Mouse (Mus musculus) spleen, adult 18-20 months (tissue): ENCODE data around the gene Aldh18a1.
A peak's percentile ranks its signal among the peaks of the same experiment; 100 is the strongest.
"Not testable (repeated sequence)": the region's sequence is repeated elsewhere in the genome, so short reads cannot be mapped to it uniquely, and the experiment has no call there.

Experiments
- DNase-seq, 2 experiments: peaks; one replicate each; pipeline ENCODE4 v3.0.0; 2022; ENCODE audit warnings: mixed read lengths in 2 of 2

The Aldh18a1 gene

DNA sequence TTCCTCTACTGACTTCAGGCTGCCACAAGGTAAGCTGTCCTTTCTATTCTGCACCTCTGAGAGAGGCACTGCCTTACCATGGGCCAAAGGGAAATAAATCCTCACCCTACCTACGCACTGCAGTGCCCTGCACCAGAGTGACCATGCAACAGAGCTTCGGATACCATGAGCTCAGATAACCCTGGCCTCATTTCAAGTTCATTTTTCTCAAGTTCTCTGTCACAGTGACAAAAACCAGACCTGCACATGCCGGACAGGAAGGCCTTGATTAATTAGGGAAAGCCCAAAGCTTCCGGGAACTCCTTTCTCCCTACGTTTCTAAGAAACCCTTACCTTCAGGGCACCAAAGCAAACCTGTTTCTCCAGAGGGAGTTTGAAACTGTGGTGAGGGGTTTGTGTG, 6.6 kb downstream of the Aldh18a1 start:
- no peak for DNase-seq

DNA sequence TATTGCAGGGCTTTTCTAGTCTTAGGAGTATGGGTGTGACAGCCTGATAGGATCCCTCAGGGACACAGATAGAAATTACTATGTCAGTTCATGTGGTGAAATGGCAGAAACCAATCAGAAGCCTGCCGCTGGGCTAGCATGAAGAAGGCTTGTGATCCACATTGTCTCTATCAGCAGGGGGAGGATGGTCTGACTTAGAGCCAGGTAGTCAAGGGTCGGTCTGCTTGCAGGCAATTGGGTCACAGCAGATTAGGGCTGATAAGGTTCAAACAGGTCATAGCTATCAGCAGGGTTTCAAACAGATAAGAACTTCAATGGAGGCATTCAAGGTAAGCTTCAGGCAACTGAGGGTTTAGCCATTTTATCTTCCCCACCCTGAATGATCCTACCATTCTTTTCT, 7.4 kb downstream of the Aldh18a1 start:
- no peak for DNase-seq

- DNase-seq, result no peak
Measured at GRCm38 (mm10) chr19:40575438-40575837, 12.8 kb downstream of the Aldh18a1 start.

DNA sequence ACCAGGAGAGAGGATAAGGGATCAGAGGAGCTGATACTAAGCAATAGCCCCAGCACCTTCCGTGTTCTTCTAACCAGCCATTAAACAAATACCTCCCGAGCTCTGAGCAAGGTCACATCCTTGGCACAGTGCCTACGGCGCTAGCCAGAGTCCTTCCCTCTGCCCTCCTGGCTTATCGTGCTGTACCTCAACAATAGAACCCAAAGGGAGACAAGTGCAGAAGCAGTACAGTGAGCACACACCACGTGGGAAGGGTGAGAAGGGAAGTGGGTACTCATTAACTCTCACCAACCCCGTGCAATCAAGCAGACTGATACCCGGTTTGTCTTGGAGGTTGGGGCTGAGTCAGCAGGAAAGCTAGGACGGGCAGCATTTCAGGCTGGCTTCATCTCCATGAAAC, 17.5 kb downstream of the Aldh18a1 start:
- no peak for DNase-seq

GRCm38 (mm10) chr19:40567616-40568015, 20.6 kb downstream of the Aldh18a1 start:
- no peak for DNase-seq

- no peak for DNase-seq
Measured at GRCm38 (mm10) chr19:40563880-40564645, 24.2 kb downstream of the Aldh18a1 start.

DNA sequence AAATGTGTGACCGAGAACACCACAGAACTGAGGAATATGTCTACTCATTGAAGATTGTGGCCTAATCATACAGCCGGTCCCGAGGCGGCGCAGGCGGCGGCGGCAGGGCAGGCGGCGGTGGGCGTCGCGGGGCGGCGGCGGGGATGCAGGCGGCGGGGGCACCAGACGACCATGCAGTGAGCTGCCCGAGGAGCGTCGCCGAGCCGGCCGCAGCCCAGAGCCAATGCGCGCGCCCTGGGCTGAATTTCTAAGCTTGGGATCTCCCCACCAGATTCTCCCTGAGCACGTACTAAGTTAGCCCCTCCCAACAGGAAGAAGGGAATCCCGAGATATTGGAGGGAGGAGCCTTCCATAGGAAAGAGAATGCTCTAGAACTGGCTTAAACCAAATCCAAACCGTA, 26.7 kb downstream of the Aldh18a1 start:
- DNase-seq, result not testable (repeated sequence)

- DNase-seq, result no peak
Measured at GRCm38 (mm10) chr19:40556029-40556428, 32.2 kb downstream of the Aldh18a1 start.

- DNase-seq, result no peak
Measured at GRCm38 (mm10) chr19:40555136-40555535, 33.1 kb downstream of the Aldh18a1 start.

DNA sequence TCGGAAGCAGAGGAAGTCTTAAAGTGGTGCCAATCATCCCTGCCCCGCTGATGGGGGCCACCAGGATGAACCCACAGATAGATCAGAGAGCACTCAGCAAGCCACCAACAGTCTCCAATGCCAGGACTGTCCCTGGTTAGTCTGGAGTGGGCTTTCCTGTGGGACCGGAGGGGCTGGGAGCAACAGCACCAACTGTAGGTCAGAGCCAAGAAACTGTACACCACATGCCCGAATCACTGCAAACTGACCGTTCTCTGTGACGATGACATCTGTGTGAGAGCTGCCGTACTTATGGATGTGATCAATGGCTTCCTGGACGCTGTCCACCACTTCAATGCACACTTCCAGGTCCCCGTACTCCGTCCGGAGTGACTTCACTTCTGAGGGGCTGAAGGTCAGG, 33.9 kb downstream of the Aldh18a1 start:
- DNase-seq, result no peak

DNA sequence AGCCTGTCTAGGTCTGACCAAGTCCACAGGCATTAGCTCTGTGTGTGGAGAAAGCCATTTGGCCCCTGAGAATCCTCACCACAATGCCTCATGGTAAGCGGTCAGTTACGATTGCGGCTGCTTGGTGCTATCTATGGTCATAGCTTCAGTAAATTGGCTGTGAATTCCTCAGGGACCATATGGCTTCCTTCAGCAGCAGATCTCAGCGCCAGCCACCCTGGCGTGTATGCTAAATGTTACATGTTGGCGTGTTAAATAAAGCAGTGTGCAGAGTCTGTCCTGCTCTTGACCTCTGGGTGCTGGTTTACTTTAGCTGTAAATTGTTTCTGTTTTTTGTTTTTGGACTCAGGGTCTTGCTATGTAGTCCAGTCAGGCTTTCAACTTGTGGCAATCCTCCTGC, 34.4 kb downstream of the Aldh18a1 start:
- DNase-seq, result no peak

- no peak for DNase-seq
Measured at GRCm38 (mm10) chr19:40553014-40553789, 35.1 kb downstream of the Aldh18a1 start.

- no peak for DNase-seq
Measured at GRCm38 (mm10) chr19:40549516-40550135, 38.6 kb downstream of the Aldh18a1 start.

GRCm38 (mm10) chr19:40548796-40549515, 39.3 kb downstream of the Aldh18a1 start:
- DNase-seq, result no peak

DNA sequence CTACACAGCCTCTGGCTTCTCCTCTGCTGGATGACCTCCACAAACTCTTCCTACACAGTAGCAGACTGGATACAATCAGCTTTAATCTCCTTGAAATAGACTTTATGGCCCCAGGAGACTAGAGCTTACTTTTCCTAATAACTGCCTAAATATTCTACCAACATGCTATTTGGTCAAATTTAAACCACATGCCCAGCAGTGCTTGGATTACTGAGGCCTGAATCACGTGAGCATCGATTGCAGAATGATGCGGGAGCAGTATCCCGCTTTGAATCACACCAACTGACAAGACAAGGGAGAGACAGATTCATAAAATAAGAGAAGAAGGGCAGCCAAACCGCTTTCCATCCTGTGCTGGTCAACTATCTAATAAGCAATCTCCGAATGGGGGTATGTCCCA, 39.9 kb downstream of the Aldh18a1 start:
- DNase-seq, result no peak

DNA sequence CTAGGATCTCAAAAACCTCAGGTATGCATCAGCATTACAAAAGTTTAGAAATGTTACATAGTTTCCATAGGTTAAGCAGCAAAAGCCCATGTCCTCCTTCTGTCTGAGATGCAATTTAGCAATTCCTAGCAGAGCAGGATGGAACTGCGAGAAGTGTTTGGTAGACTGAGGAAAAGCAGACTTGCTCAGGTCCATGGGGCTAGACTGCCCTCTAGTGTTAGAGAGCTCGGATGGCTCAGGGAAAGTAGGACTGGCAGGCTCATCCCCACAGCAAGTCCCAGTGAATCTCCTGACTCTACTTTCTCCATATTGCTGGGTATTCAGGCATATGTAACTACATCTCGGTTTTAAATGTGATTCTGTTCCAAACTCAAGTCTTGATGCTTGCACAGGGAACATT, 43.4 kb downstream of the Aldh18a1 start:
- DNase-seq, result peak in 1 of 2 experiments; percentile 28

DNA sequence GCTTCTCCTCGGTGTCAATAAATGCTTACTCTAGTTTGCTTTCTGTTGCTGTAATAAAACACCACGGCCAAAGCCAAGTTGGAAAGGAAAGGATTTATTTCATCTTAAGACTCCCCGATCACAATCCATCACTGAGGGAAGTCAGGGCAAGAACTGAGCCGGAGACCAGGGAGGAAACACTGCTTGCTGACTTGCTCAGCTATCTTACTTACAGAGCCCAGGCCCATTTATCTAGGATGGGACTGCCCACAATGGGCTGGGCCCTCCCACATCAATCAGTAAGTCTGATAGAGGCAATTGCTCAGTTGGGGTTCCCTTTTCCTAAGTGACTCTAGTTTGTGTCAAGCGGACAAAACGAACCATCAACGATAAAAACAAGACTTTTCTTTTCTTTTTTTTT, 45.5 kb downstream of the Aldh18a1 start:
- DNase-seq, result no peak

DNA sequence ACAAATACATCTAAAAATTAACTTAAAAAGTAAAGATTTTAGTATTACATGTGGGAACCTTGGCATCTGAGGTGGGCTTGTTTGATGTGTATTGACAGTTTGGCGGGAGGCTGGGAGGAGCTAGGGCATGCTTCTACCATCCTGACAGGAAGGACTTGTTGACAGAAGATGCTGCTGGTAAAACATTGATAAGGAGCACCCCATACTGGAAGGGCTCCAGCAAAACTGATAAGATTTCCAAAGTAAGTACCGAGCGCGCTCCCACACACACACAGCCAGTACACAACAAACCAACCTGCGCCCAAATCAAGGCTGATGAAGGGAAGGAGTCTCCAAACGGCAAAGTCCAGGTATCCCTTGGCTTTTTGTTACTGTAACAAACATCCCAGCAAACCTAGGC, 51.7 kb downstream of the Aldh18a1 start:
- DNase-seq, result no peak

GRCm38 (mm10) chr19:40532525-40532924, 55.7 kb downstream of the Aldh18a1 start:
- DNase-seq, result no peak

- DNase-seq, result no peak
Measured at GRCm38 (mm10) chr19:40530323-40530722, 57.9 kb downstream of the Aldh18a1 start.

DNA sequence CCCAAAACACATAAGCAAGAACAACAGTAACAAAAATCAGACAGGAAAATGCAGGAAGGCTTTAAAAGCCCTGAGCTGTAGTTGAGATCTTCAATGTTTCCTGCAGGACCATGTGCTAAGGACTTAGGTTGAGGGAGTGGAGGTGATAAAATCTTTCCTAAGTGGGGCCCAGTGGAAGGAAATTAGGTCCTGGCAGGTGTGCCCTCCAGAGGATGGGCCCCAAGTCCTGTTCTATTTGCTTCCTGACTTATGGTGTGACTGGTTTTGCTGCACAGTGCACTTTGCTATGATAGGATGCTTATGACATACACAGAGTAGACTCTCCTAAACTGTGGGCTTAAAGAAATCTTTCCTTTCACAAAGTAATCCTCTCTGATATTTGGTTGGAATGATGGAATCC, 60.0 kb downstream of the Aldh18a1 start:
- DNase-seq, result no peak

DNA sequence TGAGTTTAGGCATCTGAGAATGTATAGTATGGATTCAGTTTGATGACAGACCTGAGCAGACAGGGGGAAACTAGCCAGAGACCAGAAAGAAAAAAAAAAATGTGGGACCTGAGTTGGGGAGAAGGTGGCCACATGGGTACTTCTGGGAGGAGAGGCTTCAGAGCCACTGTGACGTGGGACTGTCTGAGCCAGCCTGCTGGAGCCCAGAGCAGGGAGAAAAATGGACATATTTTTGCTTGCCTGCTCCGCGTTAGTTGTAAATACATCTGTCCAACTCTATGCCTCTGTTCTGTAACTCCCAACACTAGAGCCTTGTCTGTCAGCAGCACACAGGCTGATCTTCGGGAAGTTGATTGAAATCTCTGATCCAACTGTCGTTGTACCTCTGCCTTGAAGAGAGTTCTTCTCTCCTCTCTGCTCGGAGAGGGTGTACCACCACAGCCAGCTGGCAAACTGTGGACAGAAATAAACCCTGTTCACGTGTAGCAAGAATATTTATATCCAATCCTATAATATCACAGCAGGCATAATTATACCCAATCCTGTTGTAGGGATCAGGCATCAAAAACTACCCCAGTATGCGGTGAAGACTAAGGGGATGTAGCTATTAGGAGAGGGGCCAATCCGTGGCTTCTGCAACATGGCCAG, 61.8 kb downstream of the Aldh18a1 start:
- DNase-seq, result no peak
